Mouse (Mus musculus) bone marrow, adult 2 months (tissue): Measurements from ENCODE around the gene Tent5b. TPM values are rescaled to one million over a fixed set of nuclear protein-coding genes. Genes with fewer than 3 reads are reported as not detected.

Experiments
- H3K27ac ChIP-seq: fragments of 200-500 bp; 2 replicates; pipeline ENCODE4 v1.5.1; 2012; ENCODE audit warnings: low read depth, mild to moderate bottlenecking, control low read depth, inconsistent platforms, low read length; ENCODE audit not compliant: control insufficient read depth, poor library complexity, insufficient read depth
- H3K4me1 ChIP-seq: fragments of 200-500 bp; 2 replicates; pipeline ENCODE4 v1.6.1; 2011; ENCODE audit warnings: low read length; ENCODE audit not compliant: control insufficient read depth, insufficient read depth
- H3K4me3 ChIP-seq: fragments of 200-500 bp; replicated peaks from 2 replicates; pipeline ENCODE3; 2011; ENCODE audit warnings: mild to moderate bottlenecking, low read depth, low read length, control low read depth; ENCODE audit not compliant: control insufficient read depth
- CTCF ChIP-seq: fragments of 200-500 bp; IDR thresholded peaks from 2 replicates; pipeline ENCODE4 v1.5.1; 2011; ENCODE audit warnings: low read length, control low read depth; ENCODE audit not compliant: control insufficient read depth, insufficient read depth
- POLR2A ChIP-seq: fragments of 200-500 bp; IDR thresholded peaks from 2 replicates; pipeline ENCODE4 v1.6.1; 2011; ENCODE audit warnings: low read depth, mild to moderate bottlenecking, control low read depth, low read length, borderline replicate concordance; ENCODE audit not compliant: control insufficient read depth
- WGBS: fragments of 180-500 bp; shearing (Covaris S2); methylation state at CpG from one replicate; pipeline ENCODE4 v1.1.7; 2018; 5-methylcytosine and 5-hydroxymethylcytosine counted together
- polyA plus RNA-seq: library from polyadenylated mRNA; stranded (reverse); fragments of >200 nt; gene quantifications from 2 replicates; pipeline ENCODE4 v1.2.4, GENCODE M21; 2011; ENCODE audit warnings: low replicate concordance; ENCODE audit not compliant: missing spikeins, insufficient read depth, insufficient read length

Gene Tent5b
- polyA plus RNA-seq, 1 experiment: not detected

- TF ChIP-seq CTCF: peak; percentile 88
- TF ChIP-seq POLR2A: no peak
- H3K4me1 ChIP-seq: no peaks in the 10 kb centered on the region
- 10% methylated on average over 8 of the region's 8 CpGs for WGBS
- H3K4me3 ChIP-seq: no peak overlapping the region
- no peak overlapping the region for H3K27ac ChIP-seq
These were observed 33.0 kb downstream of the Tent5b start for GRCm38 (mm10) chr4:133512972-133513371.

DNA sequence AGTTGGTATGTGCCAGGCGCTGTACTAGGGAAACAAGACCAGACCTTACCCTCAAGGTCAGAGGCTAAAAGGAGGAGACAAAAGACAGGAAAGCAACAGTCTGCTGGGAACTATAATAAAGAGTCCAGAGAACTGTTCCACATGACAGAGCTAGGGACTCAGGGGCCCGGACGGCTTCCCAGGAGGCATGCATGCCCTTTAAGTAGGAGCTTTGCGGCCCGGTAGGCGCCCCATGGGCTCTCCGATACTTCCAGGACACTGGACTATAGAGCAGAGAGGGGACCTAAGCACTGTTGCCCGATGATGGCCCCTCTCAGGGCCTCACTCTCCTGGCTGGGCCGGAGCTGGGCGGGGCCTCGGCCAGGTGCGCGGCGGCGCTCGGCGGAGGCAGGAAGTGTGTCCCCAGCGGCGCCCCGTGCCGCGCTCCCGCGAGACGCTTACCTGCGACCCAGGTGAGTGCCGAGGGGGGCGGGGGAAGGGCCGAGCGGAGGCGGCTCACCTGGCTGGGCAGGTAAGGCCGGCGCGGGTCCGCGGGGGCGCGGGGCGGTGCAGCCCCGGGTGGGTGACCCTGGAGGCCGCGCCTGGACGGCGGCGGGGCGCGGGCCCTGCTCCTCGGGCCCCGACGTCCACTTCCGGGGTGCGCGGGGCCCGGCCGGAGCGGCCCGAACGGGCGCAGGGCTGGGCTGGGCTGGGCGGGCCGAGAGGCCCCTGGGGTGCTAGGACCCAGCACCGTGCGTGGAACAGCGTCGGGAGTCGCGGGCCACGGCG lies 38.9 kb downstream of the Tent5b start, which contains the start of gene Kdf1:
Gene Kdf1, plus strand, starts transcription at position 363 of the 768 bp plus-strand sequence.
- no peak for TF ChIP-seq CTCF
- no peak for TF ChIP-seq POLR2A
- no peaks in the 10 kb centered on the region; the same call in 1 of the 2 replicates for H3K4me1 ChIP-seq
- 8% methylated on average over 69 of the region's 69 CpGs for WGBS
- H3K27ac ChIP-seq: no peak within 1 kb of the TSS; the same call in 1 of the 2 replicates
- no peak within 1 kb of the TSS for H3K4me3 ChIP-seq

DNA sequence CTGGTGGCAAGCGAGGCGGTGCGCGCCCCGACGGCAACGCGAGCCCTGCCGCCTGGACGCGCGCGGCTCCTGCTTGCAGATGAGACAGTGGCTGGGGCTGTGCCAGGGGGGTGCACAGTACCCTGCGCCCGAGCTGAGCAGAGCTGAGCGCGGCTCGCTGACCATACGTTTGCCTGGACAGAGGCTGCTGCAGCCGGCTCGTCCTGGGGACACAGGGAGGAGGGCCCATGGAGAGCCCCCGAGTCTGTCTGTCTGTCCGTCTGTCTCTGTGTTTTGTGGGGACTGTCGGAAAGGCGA lies 39.4 kb downstream of the Tent5b start:
- no peak overlapping the region for H3K27ac ChIP-seq
- no peak overlapping the region for H3K4me3 ChIP-seq
- WGBS: 21% methylated on average over 25 of the region's 25 CpGs
- no peaks in the 10 kb centered on the region; the same call in 1 of the 2 replicates for H3K4me1 ChIP-seq
- TF ChIP-seq CTCF (no peak), POLR2A (no peak)

DNA sequence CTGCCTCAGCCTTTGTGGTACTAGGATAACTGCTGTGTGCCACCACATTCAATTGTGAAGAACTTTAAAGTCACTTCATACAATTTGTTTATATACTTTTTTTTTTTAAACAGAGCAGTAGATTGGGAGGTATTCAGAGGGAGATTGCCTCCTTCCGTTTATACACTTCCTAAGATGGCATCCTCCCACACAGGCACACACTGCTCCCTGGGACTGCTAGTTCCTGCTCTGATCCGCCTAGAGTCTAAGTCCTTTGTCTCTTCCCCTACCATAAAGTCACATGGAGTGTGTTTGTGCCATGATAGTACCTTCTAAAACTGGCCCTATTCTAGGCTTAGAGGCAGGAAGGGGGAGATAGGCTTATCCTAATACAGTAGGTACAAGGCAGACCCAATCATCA lies 41.6 kb downstream of the Tent5b start:
- 68% methylated on average over 2 of the region's 2 CpGs for WGBS
- H3K4me1 ChIP-seq: no peaks in the 10 kb centered on the region; the same call in 1 of the 2 replicates
- no peak overlapping the region for H3K4me3 ChIP-seq
- TF ChIP-seq POLR2A (no peak), CTCF (no peak)
- H3K27ac ChIP-seq: no peak overlapping the region

- H3K27ac ChIP-seq: no peak overlapping the region
- TF ChIP-seq POLR2A (no peak), CTCF (no peak)
These were observed 47.9 kb downstream of the Tent5b start for GRCm38 (mm10) chr4:133527788-133528187.

DNA sequence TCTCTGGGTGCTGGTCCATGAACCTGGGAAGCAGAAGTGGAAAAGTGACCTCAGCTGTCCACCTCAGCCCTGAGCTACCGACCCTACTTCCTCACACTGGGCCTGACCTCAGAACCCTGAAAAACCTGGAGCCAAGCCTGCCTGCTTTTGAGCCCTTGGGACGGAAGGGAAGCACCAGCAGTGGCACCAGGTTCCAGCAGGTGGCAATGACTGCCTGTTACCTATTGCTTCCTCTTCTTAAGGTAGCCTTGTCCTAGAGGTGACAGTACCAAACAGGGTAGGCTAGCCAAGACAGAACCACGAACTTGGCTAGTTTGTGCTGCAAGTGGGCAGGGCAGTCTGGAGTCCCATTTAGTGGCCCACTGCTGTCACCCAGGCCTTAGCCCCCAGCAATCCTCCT lies 52.8 kb downstream of the Tent5b start:
- Histone ChIP-seq H3K27ac (no peak overlapping the region), H3K4me3 (no peak overlapping the region), H3K4me1 (no peaks in the 10 kb centered on the region)
- TF ChIP-seq CTCF: no peak
- TF ChIP-seq POLR2A: no peak
- WGBS: 73% methylated on average over 3 of the region's 3 CpGs

More at GRCm38 (mm10) chr4:133527788-133528187, 47.9 kb downstream of the Tent5b start:
- H3K4me3 ChIP-seq: no peak overlapping the region
- H3K4me1 ChIP-seq: no peaks in the 10 kb centered on the region
- WGBS: 82% methylated on average over 16 of the region's 16 CpGs

DNA sequence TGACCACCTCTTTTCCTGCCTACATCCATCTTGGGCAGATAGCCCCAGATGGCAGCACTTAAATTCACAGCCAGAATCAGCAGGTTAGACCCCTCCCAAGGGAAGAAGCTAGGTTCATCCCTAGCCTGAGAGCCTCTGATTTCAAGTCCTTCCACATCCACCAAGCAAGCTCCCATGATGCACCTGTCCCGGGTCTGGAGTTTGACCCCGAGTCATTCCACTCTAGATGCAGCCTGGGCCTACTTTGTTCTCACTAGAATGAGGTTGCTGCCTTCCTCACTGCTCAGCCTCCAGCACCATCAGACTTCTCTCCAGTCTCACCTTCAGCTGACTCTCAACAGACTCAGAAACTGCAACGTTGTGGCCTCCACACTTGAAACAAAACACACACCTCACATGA lies 56.1 kb downstream of the Tent5b start:
- TF ChIP-seq POLR2A: no peak
- TF ChIP-seq CTCF: no peak
- no peak overlapping the region for H3K4me3 ChIP-seq
- H3K27ac ChIP-seq: no peak overlapping the region
- WGBS: 73% methylated on average over 3 of the region's 3 CpGs
- H3K4me1 ChIP-seq: no peaks in the 10 kb centered on the region

DNA sequence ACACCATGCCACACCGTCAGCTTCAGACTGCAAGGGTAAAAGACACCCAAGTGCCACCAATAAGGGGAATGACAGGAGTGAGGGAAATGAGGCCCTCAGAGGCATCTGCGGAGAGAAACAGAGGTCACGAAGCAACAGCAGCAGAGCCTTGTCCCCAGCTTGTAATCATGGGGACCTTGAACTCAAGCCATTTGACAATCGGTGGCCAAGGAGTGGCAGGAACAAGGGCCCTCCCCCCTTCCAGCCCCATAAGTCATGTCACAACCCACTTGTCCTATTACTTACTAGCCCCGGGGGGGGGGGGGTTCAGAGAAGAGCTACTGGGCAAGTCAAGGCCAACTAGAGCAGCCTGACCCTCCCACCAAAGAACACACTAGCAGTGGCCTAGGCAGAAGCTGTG lies 56.7 kb downstream of the Tent5b start:
- no peak overlapping the region for H3K4me3 ChIP-seq
- TF ChIP-seq CTCF: no peak
- TF ChIP-seq POLR2A: no peak
- 87% methylated on average over 5 of the region's 5 CpGs for WGBS

More for the DNA sequence above, 56.7 kb downstream of the Tent5b start:
- Histone ChIP-seq H3K4me1 (no peaks in the 10 kb centered on the region), H3K27ac (no peak overlapping the region)

Other genes with a start within 250 kb of the Tent5b start
- 5.5 and 14.8 TPM in 2 replicates for gene Map3k6, start 239.3 kb upstream of the Tent5b start, polyA plus RNA-seq
- 3.1 and 3.2 TPM in 2 replicates for gene Sytl1, start 217.0 kb upstream of the Tent5b start, polyA plus RNA-seq
- 32.6 and 38.4 TPM in 2 replicates for gene Tmem222, start 202.3 kb upstream of the Tent5b start, polyA plus RNA-seq
- 9.5 and 14.6 TPM in 2 replicates for gene Wdtc1, start 126.7 kb upstream of the Tent5b start, polyA plus RNA-seq
- 16.6 and 31.3 TPM in 2 replicates for gene Slc9a1, start 110.4 kb upstream of the Tent5b start, polyA plus RNA-seq
- 3.9 TPM in 1 of 2 replicates, not detected in the other for gene Trnp1, start 18.4 kb downstream of the Tent5b start, polyA plus RNA-seq
- gene Kdf1, start 38.8 kb downstream of the Tent5b start, polyA plus RNA-seq: 1.2 TPM in 1 of 2 replicates, not detected in the other
- gene Nudc, start 65.9 kb downstream of the Tent5b start, polyA plus RNA-seq: 84.4 and 84.5 TPM in 2 replicates
- not detected in 2 replicates for gene Nr0b2, start 73.2 kb downstream of the Tent5b start, polyA plus RNA-seq
- gene Gpatch3, start 94.6 kb downstream of the Tent5b start, polyA plus RNA-seq: 3.8 and 12.2 TPM in 2 replicates
- gene Gpn2, start 104.2 kb downstream of the Tent5b start, polyA plus RNA-seq: 10.5 and 15.9 TPM in 2 replicates
- 10.3 and 19.0 TPM in 2 replicates for gene Sfn, start 122.0 kb downstream of the Tent5b start, polyA plus RNA-seq
- 23.6 and 39.6 TPM in 2 replicates for gene Zdhhc18, start 170.0 kb downstream of the Tent5b start, polyA plus RNA-seq
- 2.8 and 10.4 TPM in 2 replicates for gene Pigv, start 192.5 kb downstream of the Tent5b start, polyA plus RNA-seq